Mouse (Mus musculus) midbrain, embryonic 13.5 days (tissue): ENCODE results near the gene Magi3. TPM values are rescaled to one million over a fixed set of nuclear protein-coding genes. Genes with fewer than 3 reads are reported as not detected.

ENCODE experiments used
- ATAC-seq: fragments of 200-750 bp; cut with Nextera tagmentation; 2 replicates; pipeline ENCODE4 v1.8.0; 2017; ENCODE audit warnings: mild to moderate bottlenecking, moderate TSS enrichment, moderate library complexity
- H3K27ac ChIP-seq: fragments of 300-500 bp; sonication (generic); 2 replicates; pipeline ENCODE4 v1.5.1; 2015; ENCODE audit warnings: inconsistent platforms, mild to moderate bottlenecking, moderate library complexity
- H3K27me3 ChIP-seq: fragments of 300-500 bp; sonication (generic); 2 replicates; pipeline ENCODE4 v1.6.1; 2015; ENCODE audit warnings: mild to moderate bottlenecking, inconsistent platforms
- H3K36me3 ChIP-seq: fragments of 300-500 bp; sonication (generic); 2 replicates; pipeline ENCODE4 v1.6.1; 2015; ENCODE audit warnings: mild to moderate bottlenecking, inconsistent platforms
- H3K4me1 ChIP-seq: fragments of 300-500 bp; sonication (generic); replicated peaks from 2 replicates; pipeline ENCODE4 v1.6.1; 2015; ENCODE audit warnings: inconsistent platforms
- H3K4me2 ChIP-seq: fragments of 300-500 bp; sonication (generic); replicated peaks from 2 replicates; pipeline ENCODE4 v1.6.1; 2015; ENCODE audit warnings: moderate library complexity, mild to moderate bottlenecking, inconsistent platforms
- H3K4me3 ChIP-seq: fragments of 300-500 bp; sonication (generic); replicated peaks from 2 replicates; pipeline ENCODE4 v1.5.1; 2015; ENCODE audit warnings: mild to moderate bottlenecking, inconsistent platforms
- H3K9ac ChIP-seq: fragments of 300-500 bp; sonication (generic); replicated peaks from 2 replicates; pipeline ENCODE4 v1.6.1; 2015; ENCODE audit warnings: mild to moderate bottlenecking, inconsistent platforms
- H3K9me3 ChIP-seq: fragments of 300-500 bp; sonication (generic); 2 replicates; pipeline ENCODE4 v1.6.1; 2016; ENCODE audit warnings: mild to moderate bottlenecking, inconsistent platforms
- WGBS: fragments of 180-500 bp; shearing (Covaris S2); methylation state at CpG from one replicate; pipeline ENCODE4 v1.1.7; 2015; 5-methylcytosine and 5-hydroxymethylcytosine counted together
- polyA plus RNA-seq: library from polyadenylated mRNA; unstranded; fragments of >200 nt; fragmentation: Nextera tagmentation; extraction: Ambion mirVana; gene quantifications from 2 replicates; pipeline ENCODE4 v1.2.1, GENCODE M21; 2015

Gene Magi3
- polyA plus RNA-seq, 1 experiment from 2014 or later = 5.1 TPM

DNA sequence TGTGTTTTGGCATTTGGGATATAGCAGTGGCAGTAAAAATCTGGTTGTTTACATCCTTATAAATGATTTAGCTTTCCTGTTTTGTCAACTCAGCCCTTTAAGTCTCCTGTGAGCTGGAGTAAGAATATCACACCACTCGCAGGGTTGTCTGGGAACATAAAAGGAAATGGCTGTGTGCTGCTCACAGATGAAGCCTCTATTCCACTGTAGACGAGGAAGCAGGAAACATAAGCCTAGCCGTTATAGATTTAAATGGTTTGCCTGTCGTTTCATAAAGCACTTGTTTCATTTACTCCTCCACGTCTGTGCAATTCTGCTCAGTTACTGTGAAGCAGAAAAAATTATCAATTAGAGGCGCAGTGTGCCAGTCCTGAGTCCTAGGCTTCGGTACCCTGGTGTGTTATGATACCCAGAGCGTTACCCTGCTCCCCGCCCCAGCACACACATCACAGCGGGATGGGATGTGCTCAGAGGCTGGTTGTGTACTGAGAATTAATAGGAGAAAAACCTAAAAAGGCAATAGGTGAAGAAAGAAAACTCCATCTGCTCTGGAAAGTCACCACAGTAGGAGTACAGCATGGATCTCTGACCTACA, 17.8 kb upstream of the Magi3 start:
- no peak for ATAC-seq
- H3K9me3 ChIP-seq = no peaks in the 10 kb centered on the region
- no peaks in the 10 kb centered on the region for H3K36me3 ChIP-seq
- H3K4me1 ChIP-seq = peaks cover 9% of the 10 kb centered on the region; the same call in 1 of the 2 replicates
- H3K27ac ChIP-seq = no peak overlapping the region
- no peak overlapping the region for H3K9ac ChIP-seq
- no peak overlapping the region for H3K4me3 ChIP-seq
- H3K27me3 ChIP-seq = no peaks in the 10 kb centered on the region
- WGBS = 68% methylated on average over 10 of the region's 10 CpGs
- no peak overlapping the region for H3K4me2 ChIP-seq

DNA sequence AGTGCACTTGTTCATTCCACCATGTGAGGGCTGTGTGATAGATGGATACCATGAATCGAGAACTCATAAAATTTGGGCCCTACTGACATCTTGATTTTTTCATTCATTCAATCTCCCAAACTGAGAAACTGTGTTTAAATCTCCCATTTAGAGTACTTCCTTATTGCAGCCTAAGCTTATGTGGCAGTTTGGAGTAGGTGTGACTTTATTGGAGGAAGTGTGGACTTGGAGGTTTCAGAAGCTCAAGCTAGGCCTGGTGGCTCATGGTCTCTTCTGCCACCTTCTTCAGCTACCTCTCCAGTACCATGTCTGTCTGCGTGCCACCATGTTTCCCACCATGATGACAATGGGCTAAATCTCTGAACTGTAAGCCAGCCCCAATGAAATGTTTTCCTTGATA, 15.9 kb upstream of the Magi3 start:
- Histone ChIP-seq H3K4me1 (peaks cover 9% of the 10 kb centered on the region; the same call in 1 of the 2 replicates), H3K36me3 (no peaks in the 10 kb centered on the region), H3K27ac (no peak overlapping the region), H3K27me3 (no peaks in the 10 kb centered on the region), H3K4me3 (no peak overlapping the region), H3K4me2 (no peak overlapping the region), H3K9ac (no peak overlapping the region), H3K9me3 (no peaks in the 10 kb centered on the region)
- WGBS = 86% methylated on average over 2 of the region's 2 CpGs
- ATAC-seq = no peak

DNA sequence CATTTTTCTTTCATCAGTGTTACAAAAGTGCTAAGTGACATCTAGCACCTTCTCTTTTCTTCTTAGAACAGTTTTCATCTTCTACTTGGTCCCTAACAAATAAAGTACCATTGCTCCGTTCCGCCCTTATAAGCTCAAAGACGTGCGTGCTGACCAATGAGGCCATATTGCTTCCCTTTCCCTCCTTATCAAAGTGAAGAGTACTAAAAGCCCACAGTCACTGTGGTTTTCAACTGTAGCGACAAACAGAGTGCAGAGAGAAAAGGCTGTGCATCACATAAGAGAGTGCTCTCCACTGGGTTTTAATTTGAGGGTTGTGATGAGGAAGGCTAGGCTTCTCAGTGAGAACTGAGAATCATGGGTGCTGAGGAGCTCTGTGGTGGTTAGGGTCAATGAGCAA, 14.9 kb upstream of the Magi3 start:
- no peak overlapping the region for H3K4me3 ChIP-seq
- no peak for ATAC-seq
- H3K9me3 ChIP-seq = no peaks in the 10 kb centered on the region
- H3K27ac ChIP-seq = no peak overlapping the region
- H3K4me1 ChIP-seq = peaks cover 9% of the 10 kb centered on the region; the same call in 1 of the 2 replicates
- WGBS = 94% methylated on average over 5 of the region's 5 CpGs
- H3K4me2 ChIP-seq = no peak overlapping the region
- H3K9ac ChIP-seq = no peak overlapping the region
- H3K27me3 ChIP-seq = no peaks in the 10 kb centered on the region
- no peaks in the 10 kb centered on the region for H3K36me3 ChIP-seq

DNA sequence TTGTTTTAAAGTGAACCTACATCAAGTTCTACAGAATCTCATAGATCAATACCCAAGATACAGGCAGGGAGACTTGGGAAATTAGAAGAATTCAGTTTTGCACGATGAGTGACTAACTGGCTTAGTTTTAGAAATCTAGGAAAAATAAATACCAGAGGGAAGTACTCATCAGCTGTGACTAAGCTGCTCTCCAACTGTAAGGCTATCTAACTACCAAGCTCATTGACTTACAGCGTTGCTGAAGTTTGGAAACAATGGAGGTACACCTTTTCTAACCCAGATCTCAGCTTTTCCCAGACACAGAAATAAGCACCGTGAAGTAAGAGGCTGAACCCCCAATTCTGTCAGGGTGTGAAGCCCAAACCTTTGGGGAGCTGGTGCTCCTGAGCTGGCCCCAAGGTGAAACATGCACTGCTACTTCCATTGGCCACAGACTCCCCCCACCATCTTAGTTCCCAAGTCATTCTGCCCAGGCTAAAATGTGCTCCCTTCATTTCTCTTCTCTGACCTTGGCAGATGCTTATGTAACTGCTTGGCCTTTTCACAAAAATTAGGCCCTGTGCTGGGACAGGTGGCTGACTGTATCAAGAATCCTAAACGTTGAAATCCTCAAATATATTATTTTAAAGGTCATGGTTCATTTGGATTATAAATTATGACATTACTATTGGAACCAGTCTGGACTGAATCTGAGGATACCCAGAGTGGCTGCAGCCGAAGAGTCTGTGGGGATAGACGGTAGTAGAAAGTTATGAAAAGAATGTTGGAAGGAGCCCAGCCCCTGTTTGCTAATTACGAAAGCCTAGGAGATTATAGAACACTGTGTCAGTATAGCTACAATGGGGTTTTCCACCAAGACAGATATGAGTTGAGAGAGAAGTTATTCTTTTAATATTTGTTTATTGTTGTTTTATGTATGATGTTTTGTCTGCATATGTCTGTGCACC, 13.5 kb upstream of the Magi3 start:
- Histone ChIP-seq H3K4me2 (no peak overlapping the region), H3K9ac (no peak overlapping the region), H3K4me1 (peaks cover 9% of the 10 kb centered on the region; the same call in 1 of the 2 replicates), H3K9me3 (no peaks in the 10 kb centered on the region), H3K27me3 (no peaks in the 10 kb centered on the region), H3K27ac (no peak overlapping the region), H3K36me3 (no peaks in the 10 kb centered on the region), H3K4me3 (no peak overlapping the region)
- 79% methylated on average over 7 of the region's 7 CpGs for WGBS
- ATAC-seq = no peak

DNA sequence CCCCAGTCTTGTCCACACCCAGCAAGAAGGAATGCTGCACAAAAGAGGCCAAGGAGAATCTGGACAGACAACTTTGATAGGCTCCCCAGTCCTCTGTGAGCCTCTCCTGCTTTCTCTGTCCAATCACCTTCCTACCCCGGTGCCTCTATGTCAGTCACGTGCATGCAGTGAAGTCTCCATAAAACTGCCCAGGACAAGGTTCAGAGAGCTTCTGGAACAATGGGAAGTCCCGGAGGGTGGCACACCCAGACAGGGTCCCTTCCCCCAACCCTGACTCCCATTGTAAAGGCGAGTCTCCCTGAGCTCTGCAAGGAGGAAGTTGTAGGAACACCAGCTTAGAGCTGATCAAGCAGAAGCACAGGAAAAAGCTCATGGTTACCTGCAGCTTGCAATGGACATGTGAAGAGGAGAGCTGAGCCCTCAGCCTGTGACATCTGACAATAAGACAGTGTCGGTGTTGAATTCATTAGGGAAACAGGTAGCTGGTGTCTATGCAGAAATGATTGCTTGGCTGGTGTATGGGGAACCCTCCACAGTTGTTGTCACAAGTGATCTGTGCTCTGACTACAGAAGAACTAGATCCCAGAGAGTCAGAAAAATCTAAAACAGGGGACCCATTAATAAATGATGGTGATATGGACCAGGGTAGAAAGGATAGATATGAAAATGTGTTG, 7.4 kb upstream of the Magi3 start:
- H3K4me3 ChIP-seq = no peak overlapping the region
- H3K27ac ChIP-seq = no peak overlapping the region
- no peak for ATAC-seq
- no peak overlapping the region for H3K4me2 ChIP-seq
- no peaks in the 10 kb centered on the region for H3K9me3 ChIP-seq
- 0 out of 2 replicates have a peak, but pooled peaks cover 4% of the 10 kb centered on the region for H3K4me1 ChIP-seq
- no peaks in the 10 kb centered on the region for H3K36me3 ChIP-seq
- no peak overlapping the region for H3K9ac ChIP-seq
- 28% methylated on average over 5 of the region's 5 CpGs for WGBS
- H3K27me3 ChIP-seq = no peaks in the 10 kb centered on the region

DNA sequence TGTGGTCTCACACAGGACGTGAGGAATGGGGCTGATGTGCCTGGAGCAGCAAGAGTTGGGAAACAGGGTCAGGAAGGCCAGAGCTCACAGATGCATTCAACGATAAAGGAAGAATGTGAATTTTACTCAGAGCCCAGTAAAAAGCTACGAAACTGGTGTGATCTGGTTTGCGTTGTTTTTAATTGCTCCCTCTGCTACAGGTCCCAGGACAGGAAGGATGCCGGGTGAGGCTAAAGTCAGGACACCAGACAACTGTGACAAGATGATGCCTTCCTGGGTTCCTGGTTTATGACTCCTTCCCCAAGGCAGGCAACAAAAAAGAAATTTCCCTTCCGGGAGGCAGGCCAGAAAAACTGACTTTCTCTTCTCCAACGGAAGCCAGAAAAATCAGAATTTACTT, 6.6 kb upstream of the Magi3 start:
- H3K4me2 ChIP-seq = no peak overlapping the region
- no peaks in the 10 kb centered on the region for H3K9me3 ChIP-seq
- no peak overlapping the region for H3K9ac ChIP-seq
- no peak for ATAC-seq
- H3K4me1 ChIP-seq = 0 out of 2 replicates have a peak, but pooled peaks cover 4% of the 10 kb centered on the region
- WGBS = 83% methylated on average over 7 of the region's 7 CpGs
- no peaks in the 10 kb centered on the region for H3K36me3 ChIP-seq
- no peak overlapping the region for H3K4me3 ChIP-seq
- H3K27ac ChIP-seq = no peak overlapping the region
- H3K27me3 ChIP-seq = no peaks in the 10 kb centered on the region

DNA sequence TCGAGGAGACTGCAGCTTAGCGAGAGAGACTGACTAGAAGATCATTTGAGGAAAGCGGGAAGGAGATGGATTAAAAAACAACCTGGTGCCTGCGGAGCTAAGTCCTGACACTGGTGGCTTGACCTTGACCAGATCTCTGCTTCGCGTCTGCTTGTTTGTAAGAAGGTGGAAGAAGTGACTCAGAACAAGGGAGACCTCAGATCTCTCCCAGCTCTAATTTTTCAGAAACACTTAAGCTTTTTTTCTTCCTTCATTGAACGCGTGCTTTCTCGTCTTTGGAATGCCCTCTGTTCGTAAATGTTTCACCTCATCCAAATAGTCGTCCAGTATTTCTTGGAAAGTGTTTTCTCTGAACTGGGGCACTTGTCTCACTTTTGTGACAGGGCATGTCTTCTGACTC, 982 bp upstream of the Magi3 start:
- H3K27ac ChIP-seq = no peak overlapping the region
- peaks cover 20% of the 10 kb centered on the region for H3K4me1 ChIP-seq
- H3K9ac ChIP-seq = peak overlapping the region; percentile 21; the same call in 1 of the 2 replicates
- peak overlapping the region; percentile 57 for H3K4me2 ChIP-seq
- no peak for ATAC-seq
- H3K27me3 ChIP-seq = no peaks in the 10 kb centered on the region
- 10% methylated on average over 11 of the region's 11 CpGs for WGBS
- no peaks in the 10 kb centered on the region for H3K9me3 ChIP-seq
- peak overlapping the region; percentile 89 for H3K4me3 ChIP-seq
- no peaks in the 10 kb centered on the region for H3K36me3 ChIP-seq

DNA sequence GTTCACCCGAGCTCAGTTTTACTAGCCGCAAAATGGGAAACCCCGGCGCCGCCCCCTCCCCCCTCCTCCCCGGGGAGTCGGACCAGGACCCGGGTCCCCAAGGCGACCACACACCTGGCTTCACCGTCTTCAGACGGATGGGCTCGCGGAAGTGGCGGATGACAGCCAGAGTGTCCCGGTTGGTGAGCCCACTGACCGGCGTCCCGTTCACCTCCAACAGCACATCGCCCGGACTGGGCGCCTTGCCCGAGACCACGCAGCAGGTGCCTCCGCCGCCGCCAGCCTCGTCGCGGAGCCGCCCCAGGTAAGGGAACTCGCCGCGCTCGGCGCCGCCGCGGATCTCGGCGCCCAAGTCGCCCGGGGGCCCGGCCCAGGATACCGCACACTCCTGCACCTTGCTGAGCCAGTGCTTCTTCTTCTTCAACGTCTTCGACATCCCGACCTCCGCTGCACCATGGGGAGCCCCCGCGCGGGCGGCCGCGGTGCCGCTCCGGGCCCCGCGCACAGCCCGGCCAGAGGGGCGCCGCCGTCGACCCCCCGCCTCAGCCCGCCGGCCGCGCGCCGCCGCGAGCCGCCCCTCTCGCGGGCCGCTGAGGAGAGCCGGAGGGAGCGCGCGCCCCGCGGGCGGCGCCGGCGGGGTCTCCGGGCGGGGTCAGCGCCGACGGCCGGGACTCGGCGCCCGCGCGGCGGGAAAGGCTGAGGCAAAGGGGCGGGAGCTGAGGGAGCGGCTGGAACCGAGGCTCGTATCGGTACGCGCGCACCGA, 461 bp downstream of the Magi3 start:
- H3K9ac ChIP-seq = peak overlapping the region; percentile 85
- under 1% methylated on average over 100 of the region's 107 CpGs for WGBS
- H3K4me3 ChIP-seq = peak overlapping the region; percentile 89
- peak overlapping the region; percentile 73 for H3K4me2 ChIP-seq
- H3K4me1 ChIP-seq = peaks cover 20% of the 10 kb centered on the region
- H3K36me3 ChIP-seq = no peaks in the 10 kb centered on the region
- no peaks in the 10 kb centered on the region for H3K27me3 ChIP-seq
- peak overlapping the region; percentile 96 for H3K27ac ChIP-seq
- peak; percentile 7 for ATAC-seq
- H3K9me3 ChIP-seq = no peaks in the 10 kb centered on the region

DNA sequence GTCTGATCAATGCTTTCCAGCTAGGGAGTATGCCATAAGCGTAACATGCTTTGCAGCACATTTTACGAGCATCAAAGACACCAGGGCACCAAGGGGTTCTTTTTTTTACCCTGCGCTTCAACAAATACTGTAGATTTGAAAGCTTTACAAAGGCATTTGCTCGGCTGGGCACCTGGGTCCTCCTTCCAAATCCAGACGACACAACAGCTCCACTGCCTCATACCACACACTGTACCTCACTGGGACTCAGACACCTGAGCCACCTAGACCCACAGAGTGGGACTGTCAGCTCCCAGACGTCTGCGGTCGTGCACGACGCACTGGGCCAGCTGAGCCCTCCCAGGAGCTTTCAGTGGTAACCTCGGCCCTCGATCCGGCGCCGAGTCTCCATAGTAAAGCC, 1.2 kb downstream of the Magi3 start:
- Histone ChIP-seq H3K4me3 (peak overlapping the region; percentile 89), H3K27me3 (no peaks in the 10 kb centered on the region), H3K4me2 (peak overlapping the region; percentile 73), H3K27ac (no peak overlapping the region), H3K9ac (peak overlapping the region; percentile 85), H3K4me1 (peaks cover 20% of the 10 kb centered on the region), H3K36me3 (no peaks in the 10 kb centered on the region), H3K9me3 (no peaks in the 10 kb centered on the region)
- under 1% methylated on average over 15 of the region's 15 CpGs for WGBS
- ATAC-seq = no peak

DNA sequence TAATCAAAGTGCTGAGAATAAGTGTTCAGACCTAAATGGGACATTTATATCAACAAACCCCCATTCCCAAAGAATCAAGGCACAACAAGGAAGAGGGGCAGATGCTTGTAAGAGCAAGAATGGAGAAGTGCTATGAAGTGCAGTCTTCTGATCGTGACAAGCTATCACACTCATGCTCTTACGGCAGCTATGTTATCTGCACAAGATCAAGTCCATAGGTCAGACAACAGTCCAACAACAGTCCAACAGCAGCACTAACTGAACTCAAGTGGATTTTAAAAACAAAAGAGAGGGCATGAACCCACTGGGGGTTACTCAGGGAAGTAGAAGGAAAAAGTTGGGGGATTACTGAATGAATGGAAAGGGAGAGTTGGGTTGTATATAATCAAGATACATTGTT, 30.4 kb downstream of the Magi3 start:
- H3K9ac ChIP-seq = no peak overlapping the region
- H3K9me3 ChIP-seq = no peaks in the 10 kb centered on the region
- H3K4me2 ChIP-seq = no peak overlapping the region
- no peaks in the 10 kb centered on the region for H3K27me3 ChIP-seq
- H3K4me1 ChIP-seq = no peaks in the 10 kb centered on the region
- ATAC-seq = no peak
- H3K4me3 ChIP-seq = no peak overlapping the region
- H3K36me3 ChIP-seq = no peaks in the 10 kb centered on the region
- 89% methylated on average over 2 of the region's 2 CpGs for WGBS
- no peak overlapping the region for H3K27ac ChIP-seq

DNA sequence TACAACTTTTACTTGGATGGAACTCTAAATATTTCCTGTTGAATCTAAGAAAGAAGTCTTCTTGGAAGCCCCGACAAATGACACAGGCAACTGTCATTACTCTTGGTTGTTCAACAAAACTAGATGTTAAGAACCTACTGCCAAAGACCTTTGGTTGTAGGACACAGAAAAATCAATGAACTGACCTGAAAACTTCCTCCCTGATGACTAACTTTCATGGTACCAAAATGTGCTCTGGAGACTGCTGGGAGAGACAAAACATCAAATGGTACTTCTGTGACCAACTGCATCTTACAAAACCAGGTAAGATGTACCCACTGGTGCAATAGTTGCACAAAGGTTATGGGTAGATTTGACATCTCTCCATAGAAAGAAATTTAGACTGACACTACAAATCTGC, 30.9 kb downstream of the Magi3 start:
- no peak overlapping the region for H3K4me3 ChIP-seq
- 97% methylated on average over 1 of the region's 1 CpGs for WGBS
- ATAC-seq = no peak

More for the DNA sequence above, 30.9 kb downstream of the Magi3 start:
- Histone ChIP-seq H3K27ac (no peak overlapping the region), H3K4me1 (no peaks in the 10 kb centered on the region), H3K9me3 (no peaks in the 10 kb centered on the region), H3K27me3 (no peaks in the 10 kb centered on the region), H3K4me2 (no peak overlapping the region), H3K9ac (no peak overlapping the region), H3K36me3 (no peaks in the 10 kb centered on the region)
